Mouse (Mus musculus) kidney, postnatal 25 days (tissue): ENCODE results near the gene Ulk4.

Experiments used
- DNase-seq, 2 experiments: peaks; one replicate each; pipeline ENCODE4 v3.0.0; 2021; ENCODE audit warnings: mixed read lengths in 2 of 2

The Ulk4 gene

GRCm38 (mm10) chr9:121277118-121278060 lies at the start of gene Ulk4:
Ulk4 (minus strand) TSS chr9:121277197.
- DNase-seq: peak; percentile 95 to 97

- DNase-seq: no peak
Measured at GRCm38 (mm10) chr9:121322034-121322433, 45.0 kb upstream of the Ulk4 start.

- DNase-seq: no peak
Measured at GRCm38 (mm10) chr9:121321118-121321517, 44.1 kb upstream of the Ulk4 start.

- no peak for DNase-seq
Measured at GRCm38 (mm10) chr9:121320433-121320832, 43.4 kb upstream of the Ulk4 start.

- DNase-seq: no peak
Measured at GRCm38 (mm10) chr9:121319323-121319966, 42.4 kb upstream of the Ulk4 start.

GRCm38 (mm10) chr9:121316621-121317405 lies 39.8 kb upstream of the Ulk4 start:
- peak; percentile 44 to 64 for DNase-seq

GRCm38 (mm10) chr9:121315901-121316595 lies 39.1 kb upstream of the Ulk4 start:
- no peak for DNase-seq

GRCm38 (mm10) chr9:121314541-121315152 lies 37.6 kb upstream of the Ulk4 start:
- peak in 1 of 2 experiments; percentile 58 for DNase-seq

GRCm38 (mm10) chr9:121313656-121314374 lies 36.8 kb upstream of the Ulk4 start:
- peak; percentile 91 to 94 for DNase-seq

GRCm38 (mm10) chr9:121312237-121312891 lies 35.4 kb upstream of the Ulk4 start:
- peak in 1 of 2 experiments; percentile 50 for DNase-seq

GRCm38 (mm10) chr9:121311846-121312236 lies 34.8 kb upstream of the Ulk4 start:
- no peak for DNase-seq

GRCm38 (mm10) chr9:121310501-121310900 lies 33.5 kb upstream of the Ulk4 start:
- peak in 1 of 2 experiments; percentile 23 for DNase-seq

- DNase-seq: peak in 1 of 2 experiments; percentile 27
Measured at GRCm38 (mm10) chr9:121309287-121309686, 32.3 kb upstream of the Ulk4 start.

GRCm38 (mm10) chr9:121305456-121305855 lies 28.5 kb upstream of the Ulk4 start:
- DNase-seq: peak in 1 of 2 experiments; percentile 17

GRCm38 (mm10) chr9:121304520-121304919 lies 27.5 kb upstream of the Ulk4 start:
- peak in 1 of 2 experiments; percentile 25 for DNase-seq

- DNase-seq: peak; percentile 32 to 72
Measured at GRCm38 (mm10) chr9:121303748-121304147, 26.8 kb upstream of the Ulk4 start.

GRCm38 (mm10) chr9:121303086-121303485 lies 26.1 kb upstream of the Ulk4 start:
- DNase-seq: peak in 1 of 2 experiments; percentile 44

- DNase-seq: peak; percentile 27 to 36
Measured at GRCm38 (mm10) chr9:121302543-121302942, 25.5 kb upstream of the Ulk4 start.

GRCm38 (mm10) chr9:121301041-121301920 lies 24.3 kb upstream of the Ulk4 start:
- peak; percentile 21 to 38 for DNase-seq
